Mouse (Mus musculus) megakaryocyte, embryonic 14.5 days (primary cell): ENCODE measurements around the gene Prkar2b. TPM values are rescaled to one million over a fixed set of nuclear protein-coding genes. Genes with fewer than 3 reads are reported as not detected.

Experiments
- H3K27me3 ChIP-seq: replicated peaks from 2 replicates; pipeline ENCODE3; 2012; ENCODE audit warnings: inconsistent platforms
- H3K36me3 ChIP-seq: replicated peaks from 2 replicates; pipeline ENCODE3; 2012; ENCODE audit warnings: low read length, inconsistent platforms, mixed read lengths
- H3K4me1 ChIP-seq: 2 replicates; pipeline ENCODE4 v1.6.1; 2012; ENCODE audit warnings: inconsistent platforms
- H3K4me3 ChIP-seq: replicated peaks from 2 replicates; pipeline ENCODE3; 2012; ENCODE audit warnings: moderate library complexity, mild to moderate bottlenecking, inconsistent platforms
- H3K9me3 ChIP-seq: 2 replicates; pipeline ENCODE4 v1.6.1; 2012; ENCODE audit warnings: inconsistent platforms
- FLI1 ChIP-seq: IDR thresholded peaks from 2 replicates; pipeline ENCODE4 v1.6.1; 2012; ENCODE audit warnings: low read length, inconsistent platforms, mixed read lengths
- GATA1 ChIP-seq: IDR thresholded peaks from 3 replicates; pipeline ENCODE4 v1.6.1; 2012; ENCODE audit warnings: mixed read lengths, low read length, inconsistent platforms, borderline replicate concordance
- polyA plus RNA-seq: library from polyadenylated mRNA; stranded (reverse); fragments of >175 nt; gene quantifications from 2 replicates; pipeline ENCODE4 v1.2.3, GENCODE M21; 2012; ENCODE audit warnings: low replicate concordance; ENCODE audit not compliant: insufficient read depth

Gene Prkar2b
- polyA plus RNA-seq, 1 experiment: 158 TPM

GRCm38 (mm10) chr12:31997328-31997878, 63.7 kb downstream of the Prkar2b start:
- peaks cover 97% of the 10 kb centered on the region for H3K4me1 ChIP-seq
- no peak for TF ChIP-seq FLI1
- no peak for TF ChIP-seq GATA1
- H3K36me3 ChIP-seq: peaks cover 73% of the 10 kb centered on the region

DNA sequence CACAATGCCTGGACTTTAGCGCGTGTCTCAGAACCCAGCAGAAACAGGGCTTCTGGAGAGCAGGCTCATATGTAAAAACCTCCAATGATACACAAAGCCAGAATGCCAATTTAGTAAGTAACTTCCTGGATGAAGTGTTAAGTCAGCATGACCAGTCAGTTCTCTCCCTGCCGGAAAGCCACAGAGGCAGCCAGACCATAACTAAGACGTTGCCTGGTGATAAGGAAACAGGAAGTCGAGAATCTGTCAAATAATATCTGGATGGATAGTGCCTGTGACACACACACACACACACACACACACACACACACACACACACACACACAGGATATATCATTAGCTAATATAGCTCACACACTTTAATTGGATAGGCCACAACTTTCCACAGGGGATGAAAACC, 64.2 kb downstream of the Prkar2b start:
- Histone ChIP-seq H3K4me1 (peaks cover 97% of the 10 kb centered on the region), H3K4me3 (peak overlapping the region; percentile 81), H3K9me3 (no peaks in the 10 kb centered on the region), H3K27me3 (no peaks in the 10 kb centered on the region), H3K36me3 (peaks cover 73% of the 10 kb centered on the region)
- TF ChIP-seq GATA1 (peak; percentile 90), FLI1 (no peak)

More at GRCm38 (mm10) chr12:31997328-31997878, 63.7 kb downstream of the Prkar2b start:
- no peaks in the 10 kb centered on the region for H3K27me3 ChIP-seq
- no peaks in the 10 kb centered on the region for H3K9me3 ChIP-seq
- peak overlapping the region; percentile 79 for H3K4me3 ChIP-seq

DNA sequence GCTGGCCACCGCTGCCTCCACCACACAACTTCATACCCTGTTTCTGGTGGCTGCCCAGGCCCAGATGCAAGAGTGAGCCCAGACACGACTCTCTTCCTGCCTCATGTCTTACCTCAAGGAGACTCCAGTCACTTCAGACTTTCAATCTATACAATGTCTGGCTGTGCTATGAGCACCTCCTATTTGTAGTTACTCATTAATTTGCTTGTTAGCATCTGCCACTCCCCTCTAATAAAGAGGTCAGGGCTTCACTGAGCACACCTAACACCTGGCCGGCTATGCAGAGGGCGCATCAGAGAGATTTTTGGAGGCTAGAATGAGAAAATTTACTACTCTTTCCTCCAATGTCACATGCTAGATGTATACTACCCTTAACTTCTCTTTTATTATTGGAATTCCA, 70.5 kb downstream of the Prkar2b start:
- Histone ChIP-seq H3K36me3 (peaks cover 88% of the 10 kb centered on the region), H3K9me3 (no peaks in the 10 kb centered on the region), H3K4me3 (peak overlapping the region; percentile 42), H3K27me3 (no peaks in the 10 kb centered on the region), H3K4me1 (peaks cover 97% of the 10 kb centered on the region)
- no peak for TF ChIP-seq FLI1
- no peak for TF ChIP-seq GATA1

DNA sequence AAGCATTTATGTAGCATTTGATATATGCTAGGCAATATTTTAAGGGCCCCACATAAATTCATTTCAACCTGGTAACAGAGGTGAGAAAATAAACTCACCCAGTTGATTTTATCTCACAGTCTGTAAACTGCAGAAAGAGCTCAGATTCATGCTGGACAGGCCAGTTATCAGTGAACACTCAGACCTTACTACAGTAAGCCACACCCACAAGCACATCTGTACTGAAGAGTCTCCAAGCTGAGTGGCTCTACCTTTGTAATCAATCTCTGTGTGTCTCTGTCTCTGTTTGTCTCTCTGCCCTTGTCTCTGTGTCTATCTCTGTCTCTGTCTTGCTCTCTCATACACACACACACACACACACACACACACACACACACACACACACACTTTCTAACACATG, 71.4 kb downstream of the Prkar2b start:
- Histone ChIP-seq H3K9me3 (no peaks in the 10 kb centered on the region), H3K4me3 (no peak overlapping the region), H3K4me1 (peaks cover 99% of the 10 kb centered on the region), H3K36me3 (peaks cover 97% of the 10 kb centered on the region), H3K27me3 (no peaks in the 10 kb centered on the region)
- TF ChIP-seq GATA1: no peak
- no peak for TF ChIP-seq FLI1

- H3K36me3 ChIP-seq: peaks cover 99% of the 10 kb centered on the region
- H3K4me3 ChIP-seq: peak overlapping the region; percentile 33
- TF ChIP-seq GATA1 (no peak), FLI1 (no peak)
- H3K9me3 ChIP-seq: no peaks in the 10 kb centered on the region
- no peaks in the 10 kb centered on the region for H3K27me3 ChIP-seq
- peaks cover 89% of the 10 kb centered on the region for H3K4me1 ChIP-seq
These were observed 74.6 kb downstream of the Prkar2b start for GRCm38 (mm10) chr12:31986463-31986862.

DNA sequence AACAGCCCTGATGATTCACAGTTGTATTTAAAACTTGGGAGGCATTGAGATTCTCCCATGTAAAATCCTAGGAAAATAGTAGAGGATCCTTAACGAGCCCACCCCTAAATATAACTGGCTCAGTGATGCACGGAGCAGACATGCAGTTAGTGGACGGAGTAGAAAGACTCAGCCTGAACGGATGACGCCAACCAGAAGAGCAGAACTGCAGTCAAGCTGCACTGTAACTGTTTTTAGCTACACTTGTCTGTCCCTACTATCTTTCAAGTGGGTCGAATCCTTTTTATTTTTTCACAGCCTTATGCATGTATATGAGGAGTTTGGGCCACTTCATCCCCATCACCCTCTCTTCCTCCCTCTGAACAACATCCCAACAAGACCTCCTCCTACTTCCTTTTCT, 75.4 kb downstream of the Prkar2b start:
- Histone ChIP-seq H3K4me3 (no peak overlapping the region), H3K36me3 (peaks cover 99% of the 10 kb centered on the region)
- TF ChIP-seq GATA1 (no peak), FLI1 (no peak)

GRCm38 (mm10) chr12:31984664-31985063, 76.4 kb downstream of the Prkar2b start:
- Histone ChIP-seq H3K27me3 (no peaks in the 10 kb centered on the region), H3K36me3 (peaks cover 99% of the 10 kb centered on the region), H3K4me3 (peak overlapping the region; percentile 7), H3K9me3 (no peaks in the 10 kb centered on the region), H3K4me1 (peaks cover 84% of the 10 kb centered on the region)
- TF ChIP-seq GATA1 (no peak), FLI1 (no peak)

More for the DNA sequence above, 75.4 kb downstream of the Prkar2b start:
- Histone ChIP-seq H3K4me1 (peaks cover 87% of the 10 kb centered on the region), H3K27me3 (no peaks in the 10 kb centered on the region), H3K9me3 (no peaks in the 10 kb centered on the region)

DNA sequence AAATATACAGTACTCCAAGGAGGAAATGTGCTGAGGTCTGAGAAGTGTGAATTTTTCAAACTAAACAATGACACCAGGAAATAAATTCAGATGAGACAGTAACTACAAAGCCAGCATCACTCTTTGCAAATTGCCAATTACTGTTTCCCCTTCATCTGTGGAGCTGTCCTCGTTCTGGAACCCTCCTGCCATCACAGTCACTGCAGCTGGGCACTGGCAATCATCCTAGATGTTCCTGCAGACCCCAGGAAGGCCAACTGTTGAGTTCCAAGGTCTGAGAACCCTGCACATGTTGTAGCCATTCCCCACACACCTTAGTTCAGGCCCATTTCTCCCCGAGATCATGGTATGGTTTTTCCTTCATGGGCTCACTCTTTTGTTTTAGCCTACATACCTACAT, 76.9 kb downstream of the Prkar2b start:
- Histone ChIP-seq H3K4me3 (no peak overlapping the region), H3K4me1 (peaks cover 82% of the 10 kb centered on the region), H3K27me3 (no peaks in the 10 kb centered on the region), H3K9me3 (no peaks in the 10 kb centered on the region), H3K36me3 (peaks cover 99% of the 10 kb centered on the region)
- TF ChIP-seq FLI1 (no peak), GATA1 (no peak)

- Histone ChIP-seq H3K4me3 (no peak overlapping the region), H3K9me3 (no peaks in the 10 kb centered on the region), H3K36me3 (peaks cover 99% of the 10 kb centered on the region), H3K27me3 (no peaks in the 10 kb centered on the region), H3K4me1 (peaks cover 82% of the 10 kb centered on the region)
- no peak for TF ChIP-seq GATA1
- TF ChIP-seq FLI1: no peak
These were observed 77.3 kb downstream of the Prkar2b start for GRCm38 (mm10) chr12:31983769-31984168.

- no peaks in the 10 kb centered on the region for H3K9me3 ChIP-seq
These were observed 77.9 kb downstream of the Prkar2b start for GRCm38 (mm10) chr12:31983238-31983637.

GRCm38 (mm10) chr12:31977613-31978195, 83.4 kb downstream of the Prkar2b start:
- H3K4me3 ChIP-seq: no peak overlapping the region
- peaks cover 81% of the 10 kb centered on the region for H3K4me1 ChIP-seq
- no peaks in the 10 kb centered on the region for H3K9me3 ChIP-seq
- peaks cover 94% of the 10 kb centered on the region for H3K36me3 ChIP-seq
- no peaks in the 10 kb centered on the region for H3K27me3 ChIP-seq
- no peak for TF ChIP-seq FLI1
- no peak for TF ChIP-seq GATA1

More at GRCm38 (mm10) chr12:31983238-31983637, 77.9 kb downstream of the Prkar2b start:
- no peak for TF ChIP-seq GATA1
- no peak for TF ChIP-seq FLI1
- Histone ChIP-seq H3K36me3 (peaks cover 99% of the 10 kb centered on the region), H3K4me1 (peaks cover 82% of the 10 kb centered on the region), H3K27me3 (no peaks in the 10 kb centered on the region), H3K4me3 (no peak overlapping the region)
